Mouse (Mus musculus) spleen, adult 2 months (tissue): ENCODE data around the gene Cpeb1.

Source experiments
- CTCF ChIP-seq: fragments of 200-500 bp; IDR thresholded peaks from 2 replicates; pipeline ENCODE4 v1.5.1; 2011; ENCODE audit warnings: mild to moderate bottlenecking, inconsistent platforms; ENCODE audit not compliant: insufficient read depth, insufficient read length, insufficient replicate concordance; ENCODE audit errors: extremely low read depth
- POLR2A ChIP-seq: fragments of 200-500 bp; IDR thresholded peaks from 2 replicates; pipeline ENCODE4 v1.6.1; 2011; ENCODE audit warnings: low read depth, low read length, inconsistent platforms

DNA sequence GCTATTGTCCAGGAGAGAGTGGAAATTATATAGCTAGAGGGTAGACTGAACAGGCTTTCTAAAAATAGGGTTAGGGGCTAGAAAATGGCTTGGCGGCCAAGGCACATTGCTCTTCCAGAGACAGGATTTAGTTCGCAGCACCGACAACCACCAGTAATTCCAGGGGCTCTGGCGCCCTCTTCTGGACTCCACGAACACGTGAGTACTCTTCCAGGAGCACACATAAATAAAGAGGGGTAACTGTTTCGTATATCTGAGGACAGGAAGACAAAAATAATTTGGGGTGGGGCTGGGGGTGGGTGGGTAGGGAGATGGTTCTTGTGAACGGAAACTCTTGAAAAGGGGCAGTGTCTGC is 118.9 kb downstream of the Cpeb1 start:
- TF ChIP-seq CTCF = peak; percentile 45; the same call in 1 of the 2 replicates
- TF ChIP-seq POLR2A = no peak
